Mouse (Mus musculus) bone marrow, adult 2 months (tissue): ENCODE data around the gene Eps8l2.

ENCODE experiments used
- CTCF ChIP-seq: fragments of 200-500 bp; IDR thresholded peaks from 2 replicates; pipeline ENCODE4 v1.5.1; 2011; ENCODE audit warnings: low read length, control low read depth; ENCODE audit not compliant: control insufficient read depth, insufficient read depth
- POLR2A ChIP-seq: fragments of 200-500 bp; IDR thresholded peaks from 2 replicates; pipeline ENCODE4 v1.6.1; 2011; ENCODE audit warnings: low read depth, mild to moderate bottlenecking, control low read depth, low read length, borderline replicate concordance; ENCODE audit not compliant: control insufficient read depth

DNA sequence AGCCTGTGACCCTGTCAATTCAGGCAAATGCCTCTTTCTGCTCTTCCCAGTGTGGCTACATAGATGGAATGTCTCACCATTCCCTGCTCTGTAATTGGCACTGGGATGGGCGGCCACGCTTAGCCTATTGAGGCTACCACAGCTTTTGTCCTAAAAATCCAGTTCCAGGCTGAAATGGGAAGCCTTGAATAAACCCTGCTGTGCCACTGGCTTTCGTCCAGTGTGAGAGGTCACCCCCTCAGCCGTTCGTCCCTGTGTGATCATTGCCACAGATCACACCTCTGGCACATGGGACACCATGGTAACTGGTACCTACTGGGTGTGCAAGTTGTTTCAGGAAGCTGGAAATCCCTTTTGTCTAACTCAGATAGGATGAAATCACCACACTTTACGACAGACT is 34.9 kb downstream of the Eps8l2 start:
- TF ChIP-seq CTCF: no peak
- TF ChIP-seq POLR2A: no peak
